Mouse (Mus musculus) ES-Bruce4 (cell line): ENCODE measurements around the gene Zfp574. TPM values are rescaled to one million over a fixed set of nuclear protein-coding genes. Genes with fewer than 3 reads are reported as not detected.
A peak's percentile ranks its signal among the peaks of the same experiment; 100 is the strongest.

ENCODE experiments used
- H3K27ac ChIP-seq: 2 replicates; pipeline ENCODE4 v1.5.1; 2012; ENCODE audit warnings: low read length, inconsistent platforms; ENCODE audit not compliant: insufficient read depth
- H3K27me3 ChIP-seq: 2 replicates; pipeline ENCODE4 v1.6.1; 2012; ENCODE audit warnings: mild to moderate bottlenecking, low read length, inconsistent platforms; ENCODE audit not compliant: control insufficient read depth, poor library complexity, insufficient read depth, severe bottlenecking
- H3K36me3 ChIP-seq: 2 replicates; pipeline ENCODE4 v1.6.1; 2012; ENCODE audit warnings: inconsistent platforms, mild to moderate bottlenecking, low read length, moderate library complexity; ENCODE audit not compliant: control insufficient read depth, poor library complexity, insufficient read depth, severe bottlenecking
- H3K4me1 ChIP-seq: one replicate; pipeline ENCODE4 v1.8.1; 2011; ENCODE audit warnings: low read length; ENCODE audit not compliant: control insufficient read depth, insufficient read depth
- H3K4me3 ChIP-seq: 2 replicates; pipeline ENCODE4 v1.5.1; 2011; ENCODE audit warnings: low read depth, mild to moderate bottlenecking, low read length
- H3K9ac ChIP-seq: 2 replicates; pipeline ENCODE4 v1.6.1; 2012; ENCODE audit warnings: low read depth, mild to moderate bottlenecking, inconsistent platforms; ENCODE audit not compliant: poor library complexity, severe bottlenecking
- H3K9me3 ChIP-seq: replicated peaks from 2 replicates; pipeline ENCODE4 v1.6.1; 2012; ENCODE audit warnings: mild to moderate bottlenecking, low read length, inconsistent platforms; ENCODE audit not compliant: control insufficient read depth, poor library complexity, insufficient read depth, severe bottlenecking
- CTCF ChIP-seq: IDR thresholded peaks from one replicate; pipeline ENCODE4 v1.8.1; 2011; ENCODE audit warnings: low read depth, low read length
- EP300 ChIP-seq: IDR thresholded peaks from 2 replicates; pipeline ENCODE4 v1.6.1; 2011; ENCODE audit warnings: low read depth, low read length; ENCODE audit not compliant: insufficient read depth
- POLR2A ChIP-seq: IDR thresholded peaks from one replicate; pipeline ENCODE4 v1.8.1; 2011; ENCODE audit warnings: low read length; ENCODE audit not compliant: insufficient read depth
- polyA plus RNA-seq: library from polyadenylated mRNA; stranded (reverse); fragments of >200 nt; gene quantifications from 2 replicates; pipeline ENCODE4 v1.2.4, GENCODE M21; 2011; ENCODE audit warnings: low read depth; ENCODE audit not compliant: missing spikeins, insufficient read depth, insufficient read length

The Zfp574 gene
- polyA plus RNA-seq, 1 experiment = 13.5 TPM

GRCm38 (mm10) chr7:25076296-25076662 lies 3.9 kb downstream of the Zfp574 start:
- H3K4me1 ChIP-seq = peaks cover 2% of the 10 kb centered on the region
- TF ChIP-seq CTCF (no peak), EP300 (no peak), POLR2A (no peak)

DNA sequence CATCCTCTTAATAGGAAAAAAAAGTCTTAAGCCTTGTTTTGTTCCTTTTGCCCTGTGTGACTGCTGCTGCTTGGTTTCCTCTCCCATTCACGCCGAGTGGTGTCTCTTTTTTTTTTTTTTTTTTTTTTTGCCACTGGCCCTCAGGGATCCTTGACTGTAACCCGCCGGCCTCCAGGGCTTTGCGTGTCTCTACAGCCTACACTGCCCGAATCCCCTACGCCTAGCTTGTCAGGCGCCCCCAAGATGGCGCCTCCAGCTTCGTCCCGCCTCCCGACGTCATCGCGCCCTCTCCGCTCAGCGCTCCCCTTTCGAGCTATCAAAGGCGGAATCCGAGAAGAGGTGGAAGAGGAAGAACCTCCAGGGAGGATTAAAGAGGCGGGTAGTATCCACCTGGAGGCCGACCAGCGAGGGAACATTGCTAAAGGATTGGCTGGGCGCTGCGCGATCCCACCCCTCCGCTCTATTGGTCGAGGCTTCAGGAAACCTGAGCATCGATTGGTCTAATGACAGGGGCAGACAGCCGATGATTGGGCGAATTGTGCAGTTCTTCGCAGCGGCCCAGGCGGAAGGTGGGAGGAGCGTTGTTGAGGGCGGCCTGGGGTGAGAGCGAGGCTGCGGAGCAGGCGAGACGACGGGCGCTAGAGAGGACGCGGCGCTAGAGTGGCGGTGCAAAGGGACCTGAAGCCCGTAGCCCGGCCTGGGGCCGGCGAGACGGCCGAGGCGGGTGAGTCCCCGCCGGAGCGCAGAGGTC lies 4.5 kb downstream of the Zfp574 start:
- Histone ChIP-seq H3K4me3 (peak overlapping the region; percentile 90), H3K4me1 (peaks cover 5% of the 10 kb centered on the region), H3K36me3 (peaks cover 20% of the 10 kb centered on the region), H3K9ac (peak overlapping the region; percentile 98), H3K27me3 (no peaks in the 10 kb centered on the region), H3K9me3 (no peaks in the 10 kb centered on the region), H3K27ac (peak overlapping the region; percentile 61)
- peak; percentile 71 for TF ChIP-seq POLR2A
- TF ChIP-seq CTCF = no peak

More at GRCm38 (mm10) chr7:25076296-25076662, 3.9 kb downstream of the Zfp574 start:
- peaks cover 15% of the 10 kb centered on the region; the same call in 1 of the 2 replicates for H3K36me3 ChIP-seq
- peak overlapping the region; percentile 61 for H3K27ac ChIP-seq
- H3K4me3 ChIP-seq = peak overlapping the region; percentile 76
- no peaks in the 10 kb centered on the region for H3K9me3 ChIP-seq
- H3K27me3 ChIP-seq = no peaks in the 10 kb centered on the region
- peak overlapping the region; percentile 74 for H3K9ac ChIP-seq

DNA sequence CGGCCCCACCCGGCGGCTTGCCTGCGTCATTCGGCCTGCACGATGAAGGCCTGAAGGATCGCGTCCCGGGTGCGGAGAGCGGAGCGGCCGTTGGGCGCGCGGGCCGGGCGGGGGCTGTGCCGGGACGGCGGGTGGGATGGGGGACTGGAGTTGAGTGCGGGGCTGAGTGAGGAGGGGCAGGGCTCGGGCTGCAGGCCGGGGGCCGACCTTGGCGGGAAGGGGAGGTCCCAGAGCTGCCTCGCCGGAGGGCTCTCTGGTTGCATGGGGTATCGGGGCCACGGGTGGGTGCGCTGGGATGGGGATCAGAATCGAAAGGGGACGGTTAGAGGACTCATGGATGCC lies 5.0 kb downstream of the Zfp574 start:
- TF ChIP-seq EP300 (no peak), CTCF (no peak), POLR2A (no peak)
- Histone ChIP-seq H3K27ac (no peak overlapping the region), H3K4me1 (peaks cover 6% of the 10 kb centered on the region), H3K9ac (peak overlapping the region; percentile 98), H3K4me3 (peak overlapping the region; percentile 90), H3K27me3 (no peaks in the 10 kb centered on the region), H3K36me3 (peaks cover 25% of the 10 kb centered on the region), H3K9me3 (no peaks in the 10 kb centered on the region)

GRCm38 (mm10) chr7:25079496-25080026 lies 7.2 kb downstream of the Zfp574 start:
- H3K4me3 ChIP-seq = no peak overlapping the region
- no peak overlapping the region for H3K9ac ChIP-seq
- no peaks in the 10 kb centered on the region for H3K9me3 ChIP-seq
- no peak overlapping the region for H3K27ac ChIP-seq
- no peak for TF ChIP-seq EP300
- no peak for TF ChIP-seq POLR2A
- TF ChIP-seq CTCF = no peak
- no peaks in the 10 kb centered on the region for H3K27me3 ChIP-seq
- peaks cover 36% of the 10 kb centered on the region for H3K36me3 ChIP-seq
- H3K4me1 ChIP-seq = peaks cover 6% of the 10 kb centered on the region

- Histone ChIP-seq H3K36me3 (peaks cover 36% of the 10 kb centered on the region), H3K9me3 (no peaks in the 10 kb centered on the region), H3K27ac (no peak overlapping the region), H3K4me1 (peaks cover 6% of the 10 kb centered on the region), H3K27me3 (no peaks in the 10 kb centered on the region), H3K9ac (0 out of 2 replicates have a peak overlapping the region, but pooled peaks have one; percentile 1), H3K4me3 (peak overlapping the region; percentile 20)
- TF ChIP-seq CTCF = no peak
- TF ChIP-seq EP300 = no peak
- no peak for TF ChIP-seq POLR2A
Observed at GRCm38 (mm10) chr7:25080431-25080830, 8.1 kb downstream of the Zfp574 start.

DNA sequence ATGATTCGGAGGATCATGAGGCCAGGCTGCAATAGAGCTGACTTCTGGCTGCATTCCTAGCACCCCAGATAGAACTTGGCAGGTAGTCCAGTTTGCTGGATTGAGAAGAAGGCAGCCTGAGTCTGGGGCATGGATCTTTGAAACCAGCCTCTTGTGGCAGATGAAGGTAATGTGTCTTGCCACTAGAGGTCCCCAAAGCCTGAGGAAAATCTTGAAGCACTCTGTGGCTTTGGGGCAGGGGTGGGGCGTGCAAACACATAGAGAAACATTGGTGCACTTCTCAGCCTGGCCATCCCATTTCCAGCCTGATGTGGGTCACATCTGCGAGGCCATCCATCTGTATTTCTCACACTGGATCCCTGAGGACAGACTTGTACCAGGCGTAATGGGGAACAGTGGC lies 10.1 kb downstream of the Zfp574 start:
- no peaks in the 10 kb centered on the region for H3K9me3 ChIP-seq
- H3K27ac ChIP-seq = no peak overlapping the region
- H3K36me3 ChIP-seq = peaks cover 36% of the 10 kb centered on the region
- no peak overlapping the region for H3K9ac ChIP-seq
- TF ChIP-seq EP300 = no peak
- peak; percentile 55 for TF ChIP-seq CTCF
- TF ChIP-seq POLR2A = no peak
- H3K27me3 ChIP-seq = no peaks in the 10 kb centered on the region
- H3K4me1 ChIP-seq = peaks cover 6% of the 10 kb centered on the region
- H3K4me3 ChIP-seq = no peak overlapping the region
